16 mouse cellular contexts compared by ENCODE assay signal in genomic region chr6:113346897-113347296, GRCm38 (mm10).
"Had no signal": no experiment of that assay in that cellular context is flagged by ENCODE, and none has a peak within 500 bp of the region (broad histone marks: within the 10 kb centered on the region; RNA-seq: fewer than 3 reads in every experiment).

No protein-coding gene starts in this region.

- DNase-seq: cerebellum, adult 9-10 months; cerebellum, adult 9-11 months; cerebellum, postnatal 10 days; cerebellum, postnatal 14 days; cerebellum, postnatal 25 days; cerebellum, postnatal 36 days; embryo, embryonic 11 days; forebrain, postnatal 0 days; gastrocnemius, adult 2 months; gastrocnemius, postnatal 10 days; gastrocnemius, postnatal 14 days; gastrocnemius, postnatal 25 days; gastrocnemius, postnatal 36 days; heart, adult 11 months; heart, adult 18-20 months; heart, adult 2 months had no signal
